Mouse (Mus musculus): ENCODE measurements at regions not wholly inside any gene's neighbourhood (a gene's known extent, or its start where the extent isn't known, plus 50 kb on each side); places are given as distances from the start of the nearest gene placed in this dataset.

DNA sequence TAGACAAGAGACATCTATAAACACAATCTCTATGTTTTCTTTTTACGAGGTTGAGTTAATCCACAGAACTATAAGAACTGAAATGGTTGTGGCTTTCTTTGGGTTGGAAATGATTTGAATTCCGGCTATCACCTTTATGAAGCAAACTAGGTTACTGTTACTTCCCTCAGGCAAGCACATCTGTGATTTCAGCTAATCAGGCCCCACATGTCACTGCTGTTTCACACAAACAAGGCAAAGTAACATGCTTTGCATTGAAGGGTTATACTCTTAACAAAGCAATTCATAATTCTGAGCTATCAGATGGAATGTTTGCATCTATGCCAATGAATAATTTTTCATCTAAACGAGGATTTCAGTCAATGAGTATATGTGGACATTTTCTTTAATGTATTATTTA is 246.4 kb downstream of the Gpr37 start:
- TF ChIP-seq CTCF (IDR thresholded peaks at IDR 0.05; ENCODE audit: low read depth) (no peak), EP300 (optimal IDR thresholded peaks at IDR 0.05) (no peak)

Measured in stomach, postnatal 0 days (tissue).